Mouse (Mus musculus): ENCODE measurements at regions not wholly inside any gene's neighbourhood (a gene's known extent, or its start where the extent isn't known, plus 50 kb on each side); places are given as distances from the start of the nearest gene placed in this dataset.
A peak's percentile ranks its signal among the peaks of the same experiment; 100 is the strongest.

DNA sequence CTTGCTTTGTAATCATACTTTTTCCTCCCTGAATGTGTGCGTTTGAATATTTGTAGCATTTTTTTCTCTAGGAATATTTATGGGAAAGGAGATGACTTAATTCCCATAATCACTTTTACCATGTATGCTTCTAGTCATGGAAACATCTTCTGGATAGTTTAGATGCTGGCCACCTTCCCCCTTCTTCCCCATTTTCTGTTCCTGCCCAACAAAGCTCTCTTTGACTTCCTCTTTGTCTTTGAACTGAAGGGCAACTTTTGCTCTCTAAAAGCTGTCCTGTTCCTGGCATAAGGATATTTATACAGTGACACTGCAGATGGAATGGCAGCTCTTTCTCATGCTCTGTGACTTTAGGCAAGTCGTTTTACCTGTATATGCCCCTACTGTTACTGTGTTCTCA lies 370.2 kb upstream of the Pkn2 start:
- Histone ChIP-seq H3K4me1 (ENCODE audit: insufficient read depth, low read depth, low read length) (no peaks in the 10 kb centered on the region), H3K4me2 (replicated peaks; ENCODE audit: low read depth, low read length) (no peak overlapping the region), H3K4me3 (ENCODE audit: low read depth, low read length) (no peak overlapping the region), H3K36me3 (ENCODE audit: insufficient read depth, low read length) (no peaks in the 10 kb centered on the region), H3K9ac (replicated peaks; ENCODE audit: low read depth) (no peak overlapping the region), H3K27ac (ENCODE audit: low read length) (no peak overlapping the region), H3K9me3 (ENCODE audit: low read length) (no peaks in the 10 kb centered on the region), H3K27me3 (replicated peaks; ENCODE audit: insufficient read depth, low read length) (no peaks in the 10 kb centered on the region)
- ATAC-seq: no peak
- 58% methylated on average over 2 of the region's 2 CpGs for WGBS
- DNase-seq (ENCODE audit: low spot score): no peak
- TF ChIP-seq CTCF (IDR thresholded peaks at IDR 0.05) (no peak), EP300 (IDR thresholded peaks at IDR 0.05) (no peak)

DNA sequence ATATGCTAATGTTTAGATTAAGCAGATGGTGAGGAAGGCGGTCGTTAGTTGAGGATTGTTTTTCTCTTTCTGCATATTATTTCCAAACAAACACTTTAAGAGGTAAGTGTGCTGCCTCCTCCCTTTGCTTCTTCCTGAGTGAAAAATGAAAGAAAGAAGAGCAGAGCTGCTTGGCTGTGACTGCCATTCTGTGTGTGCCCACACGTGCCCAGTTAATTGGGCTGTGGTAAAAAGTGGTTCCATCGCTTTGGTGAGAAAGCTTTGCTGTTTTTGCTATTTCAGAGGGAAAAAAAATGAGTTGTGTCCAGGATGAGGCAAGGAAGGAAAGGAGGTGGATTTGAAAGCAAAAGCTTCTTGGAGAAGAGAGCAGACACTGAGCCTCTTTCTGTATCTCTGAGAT lies 360.9 kb upstream of the Pkn2 start:
- Histone ChIP-seq H3K27ac (ENCODE audit: low read length) (no peak overlapping the region), H3K9me3 (ENCODE audit: low read length) (no peaks in the 10 kb centered on the region), H3K36me3 (ENCODE audit: insufficient read depth, low read length) (no peaks in the 10 kb centered on the region), H3K4me3 (ENCODE audit: low read depth, low read length) (no peak overlapping the region), H3K27me3 (replicated peaks; ENCODE audit: insufficient read depth, low read length) (no peaks in the 10 kb centered on the region), H3K9ac (replicated peaks; ENCODE audit: low read depth) (no peak overlapping the region), H3K4me2 (replicated peaks; ENCODE audit: low read depth, low read length) (no peak overlapping the region), H3K4me1 (ENCODE audit: insufficient read depth, low read depth, low read length) (no peaks in the 10 kb centered on the region)
- 54% methylated on average over 4 of the region's 4 CpGs for WGBS
- ATAC-seq (no peak), DNase-seq (ENCODE audit: low spot score) (no peak)
- TF ChIP-seq EP300 (IDR thresholded peaks at IDR 0.05) (no peak), CTCF (IDR thresholded peaks at IDR 0.05) (no peak)

DNA sequence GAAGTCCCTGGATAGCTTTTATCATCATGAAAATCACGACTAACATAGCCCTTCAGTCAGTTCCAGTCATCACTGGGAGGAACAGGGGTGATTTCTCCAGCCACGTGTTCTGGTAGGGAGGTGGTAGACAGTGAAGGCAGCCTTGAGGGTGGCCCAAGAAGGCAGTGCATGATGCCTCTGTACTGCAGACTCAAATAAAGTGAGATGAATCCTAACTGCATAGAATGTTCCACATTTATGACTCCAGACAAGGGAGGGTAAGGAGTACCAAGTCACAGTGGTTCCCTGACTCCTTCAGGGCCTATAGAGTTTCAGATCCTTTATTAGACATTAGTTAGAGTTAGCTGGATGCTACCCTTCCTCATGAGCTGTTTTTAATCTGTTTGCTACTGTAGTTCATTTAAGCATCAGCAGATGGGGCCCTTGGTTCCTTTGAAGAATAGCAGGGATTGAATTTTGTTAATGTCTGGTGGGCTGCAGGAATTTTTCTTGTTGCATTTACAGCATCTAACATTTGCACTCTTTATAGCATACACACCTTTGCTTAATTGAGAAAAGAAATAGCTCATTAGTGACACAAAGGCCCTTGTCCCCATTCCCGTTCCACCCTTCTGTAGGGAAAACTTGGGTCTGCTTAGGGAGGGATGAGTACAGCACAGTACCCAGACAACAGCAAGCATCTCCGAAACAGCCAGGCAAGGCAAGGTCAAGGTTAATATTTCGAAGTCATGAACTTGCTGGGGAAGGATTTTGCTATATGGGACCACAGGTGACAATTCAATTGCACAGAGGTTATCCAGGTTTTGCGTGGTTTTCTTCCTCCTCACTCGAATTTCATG lies 359.0 kb upstream of the Pkn2 start:
- H3K4me2 ChIP-seq (replicated peaks; ENCODE audit: low read depth, low read length): no peak overlapping the region
- H3K4me1 ChIP-seq (ENCODE audit: insufficient read depth, low read depth, low read length): no peaks in the 10 kb centered on the region
- no peaks in the 10 kb centered on the region for H3K36me3 ChIP-seq (ENCODE audit: insufficient read depth, low read length)
- no peak overlapping the region for H3K4me3 ChIP-seq (ENCODE audit: low read depth, low read length)
- no peaks in the 10 kb centered on the region for H3K9me3 ChIP-seq (ENCODE audit: low read length)
- H3K9ac ChIP-seq (replicated peaks; ENCODE audit: low read depth): no peak overlapping the region
- WGBS: 72% methylated on average over 7 of the region's 7 CpGs
- DNase-seq (ENCODE audit: low spot score) (peak; percentile 27), ATAC-seq (no peak)
- no peaks in the 10 kb centered on the region for H3K27me3 ChIP-seq (replicated peaks; ENCODE audit: insufficient read depth, low read length)
- TF ChIP-seq CTCF (IDR thresholded peaks at IDR 0.05): peak; percentile 53
- no peak for TF ChIP-seq EP300 (IDR thresholded peaks at IDR 0.05)
- H3K27ac ChIP-seq (ENCODE audit: low read length): no peak overlapping the region

DNA sequence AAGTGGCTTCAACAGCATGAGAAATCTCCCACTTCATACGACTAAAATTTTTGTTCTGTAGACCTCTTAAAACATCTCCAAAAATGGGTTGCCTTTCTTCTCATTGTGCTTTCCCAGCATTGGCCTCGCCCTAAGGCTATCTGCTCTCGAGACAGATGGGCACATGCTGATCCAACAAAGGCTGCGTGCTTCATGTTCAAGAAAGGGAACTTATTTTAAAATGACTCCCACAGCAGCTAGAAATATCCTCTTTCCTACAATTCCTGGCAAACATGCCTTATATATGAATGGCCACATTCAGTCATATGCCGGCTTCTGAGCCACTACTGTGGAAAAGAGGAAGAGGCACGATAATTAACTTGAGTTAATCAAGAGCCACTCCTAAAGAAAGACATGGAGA lies 356.7 kb upstream of the Pkn2 start:
- WGBS: 85% methylated on average over 6 of the region's 6 CpGs
- H3K4me2 ChIP-seq (replicated peaks; ENCODE audit: low read depth, low read length): no peak overlapping the region
- ATAC-seq: no peak
- no peak overlapping the region for H3K9ac ChIP-seq (replicated peaks; ENCODE audit: low read depth)
- no peak for DNase-seq (ENCODE audit: low spot score)
- no peak overlapping the region for H3K4me3 ChIP-seq (ENCODE audit: low read depth, low read length)
- no peaks in the 10 kb centered on the region for H3K27me3 ChIP-seq (replicated peaks; ENCODE audit: insufficient read depth, low read length)
- TF ChIP-seq EP300 (IDR thresholded peaks at IDR 0.05) (no peak), CTCF (IDR thresholded peaks at IDR 0.05) (no peak)
- H3K27ac ChIP-seq (ENCODE audit: low read length): no peak overlapping the region
- H3K4me1 ChIP-seq (ENCODE audit: insufficient read depth, low read depth, low read length): no peaks in the 10 kb centered on the region
- H3K9me3 ChIP-seq (ENCODE audit: low read length): no peaks in the 10 kb centered on the region
- H3K36me3 ChIP-seq (ENCODE audit: insufficient read depth, low read length): no peaks in the 10 kb centered on the region

DNA sequence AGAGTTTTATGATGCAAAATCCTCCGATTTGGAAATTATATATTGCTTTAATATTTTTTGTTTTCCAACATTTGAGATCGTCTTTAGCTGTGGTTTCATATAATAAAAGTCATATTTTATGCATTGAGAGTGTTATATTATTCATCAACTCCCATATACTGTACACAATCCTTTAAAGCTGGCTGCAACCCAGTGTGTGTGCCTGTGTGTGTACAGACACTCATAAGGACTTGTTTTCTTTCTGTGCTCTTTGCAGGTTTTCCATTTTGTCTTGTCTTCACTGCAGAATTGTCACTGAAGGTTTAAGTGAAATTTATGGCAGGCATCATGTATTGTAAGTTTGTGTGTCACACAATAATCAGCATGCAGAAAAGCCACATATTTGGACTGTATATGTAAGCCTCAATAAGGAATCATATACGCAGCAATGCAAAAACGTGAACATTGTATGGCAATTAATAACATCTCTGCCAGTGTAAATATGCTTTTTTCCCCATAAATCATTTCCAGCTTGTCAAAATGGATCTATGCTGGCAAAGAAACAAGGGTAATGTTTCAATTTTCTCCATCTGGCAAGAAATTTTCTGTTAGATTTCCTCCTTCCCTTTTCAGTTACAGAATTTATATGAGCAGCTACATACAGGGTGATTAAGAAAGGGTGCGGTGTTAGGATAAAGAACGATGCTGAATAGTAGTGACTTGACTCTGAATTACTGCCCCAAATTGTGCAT lies 342.4 kb upstream of the Pkn2 start:
- DNase-seq (ENCODE audit: low spot score): no peak
- no peak overlapping the region for H3K9ac ChIP-seq (replicated peaks; ENCODE audit: low read depth)
- H3K4me2 ChIP-seq (replicated peaks; ENCODE audit: low read depth, low read length): no peak overlapping the region
- WGBS: 76% methylated on average over 6 of the region's 6 CpGs
- TF ChIP-seq CTCF (IDR thresholded peaks at IDR 0.05) (no peak), EP300 (IDR thresholded peaks at IDR 0.05) (no peak)
- H3K27me3 ChIP-seq (replicated peaks; ENCODE audit: insufficient read depth, low read length): no peaks in the 10 kb centered on the region
- no peaks in the 10 kb centered on the region for H3K9me3 ChIP-seq (ENCODE audit: low read length)
- ATAC-seq: no peak
- H3K4me1 ChIP-seq (ENCODE audit: insufficient read depth, low read depth, low read length): no peaks in the 10 kb centered on the region
- H3K36me3 ChIP-seq (ENCODE audit: insufficient read depth, low read length): no peaks in the 10 kb centered on the region
- no peak overlapping the region for H3K27ac ChIP-seq (ENCODE audit: low read length)
- no peak overlapping the region for H3K4me3 ChIP-seq (ENCODE audit: low read depth, low read length)

DNA sequence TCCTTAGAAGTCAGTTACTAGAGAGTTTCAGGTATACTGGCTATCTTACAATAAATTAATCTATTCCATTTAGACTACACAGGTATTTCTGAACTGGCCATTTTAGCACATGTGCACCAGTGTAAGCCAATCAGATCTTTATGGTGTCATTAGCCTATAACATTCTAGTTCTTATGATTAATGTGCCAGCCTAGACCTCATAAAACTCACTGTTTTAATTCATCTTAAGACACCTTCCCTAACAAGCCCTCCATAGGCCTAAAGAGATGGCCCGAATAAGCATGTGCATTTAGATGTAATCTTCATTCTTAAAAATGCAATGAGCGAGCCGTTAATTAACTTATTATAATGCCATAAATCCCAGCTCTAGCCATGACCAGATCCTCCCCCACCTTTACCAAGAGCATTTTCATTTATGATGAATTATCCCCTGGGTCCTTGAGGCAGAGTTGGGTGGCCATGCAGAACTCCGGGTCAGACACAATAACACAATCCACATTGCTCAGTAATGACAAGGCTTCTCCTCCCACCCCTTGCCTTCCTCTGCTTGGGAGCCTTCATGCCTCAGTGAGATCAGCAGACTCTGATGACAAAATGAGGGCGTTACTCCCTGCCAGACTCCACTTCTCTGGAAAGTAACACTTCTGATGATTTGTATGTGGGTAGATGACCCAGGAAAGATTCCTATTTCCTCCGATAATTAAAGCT lies 311.6 kb upstream of the Pkn2 start:
- Histone ChIP-seq H3K27me3 (replicated peaks; ENCODE audit: insufficient read depth, low read length) (no peaks in the 10 kb centered on the region), H3K27ac (ENCODE audit: low read length) (no peak overlapping the region), H3K4me3 (ENCODE audit: low read depth, low read length) (no peak overlapping the region), H3K9me3 (ENCODE audit: low read length) (no peaks in the 10 kb centered on the region), H3K9ac (replicated peaks; ENCODE audit: low read depth) (no peak overlapping the region), H3K4me1 (ENCODE audit: insufficient read depth, low read depth, low read length) (no peaks in the 10 kb centered on the region), H3K4me2 (replicated peaks; ENCODE audit: low read depth, low read length) (no peak overlapping the region), H3K36me3 (ENCODE audit: insufficient read depth, low read length) (no peaks in the 10 kb centered on the region)
- ATAC-seq: no peak
- DNase-seq (ENCODE audit: low spot score): no peak
- TF ChIP-seq EP300 (IDR thresholded peaks at IDR 0.05): no peak
- no peak for TF ChIP-seq CTCF (IDR thresholded peaks at IDR 0.05)
- 81% methylated on average over 6 of the region's 6 CpGs for WGBS

Measured in lung, postnatal 0 days (tissue).